Mouse (Mus musculus): Measurements from ENCODE around the gene Slc7a6. TPM values are rescaled to one million over a fixed set of nuclear protein-coding genes. Genes with fewer than 3 reads are reported as not detected.
A peak's percentile ranks its signal among the peaks of the same experiment; 100 is the strongest.

Gene Slc7a6
- polyA plus RNA-seq, 1 experiment from 2014 or later = 35.7 TPM

DNA sequence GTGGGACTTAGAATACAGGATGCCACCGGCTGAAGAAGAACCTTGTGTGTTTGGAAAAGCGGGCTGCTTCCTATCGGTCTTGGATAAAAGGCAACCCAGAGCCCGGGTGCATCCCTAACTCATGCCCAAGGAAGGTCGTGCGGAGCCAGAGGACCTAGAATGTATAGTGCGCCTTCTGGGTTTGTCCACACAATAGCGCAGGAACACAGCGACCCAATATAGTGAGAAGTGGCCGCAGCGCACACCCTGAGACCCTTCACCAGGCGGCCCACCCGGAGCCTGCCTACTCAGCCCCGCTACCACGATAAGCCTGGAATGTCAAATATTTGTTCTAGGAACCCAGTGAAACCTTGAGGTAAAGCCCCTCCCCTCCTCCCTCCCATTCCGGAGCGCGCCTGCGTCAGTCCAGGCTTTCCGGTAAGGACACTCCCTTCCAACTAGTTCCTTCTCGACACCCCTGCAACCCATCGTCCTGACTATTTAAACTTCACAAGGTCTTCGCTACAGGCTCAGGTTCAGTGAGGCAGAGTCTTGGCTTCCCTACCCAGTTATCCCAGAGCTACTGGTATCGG is 30.7 kb upstream of the Slc7a6 start:
- H3K36me3 ChIP-seq (ENCODE audit: control insufficient read depth, insufficient read depth, low read length) = no peaks in the 10 kb centered on the region
- no peaks in the 10 kb centered on the region for H3K9me3 ChIP-seq (ENCODE audit: control insufficient read depth, low read length)
- H3K4me1 ChIP-seq (ENCODE audit: control insufficient read depth, insufficient read depth, low read depth, low read length) = peaks cover 24% of the 10 kb centered on the region
- H3K4me2 ChIP-seq (ENCODE audit: low read length) = peak overlapping the region; percentile 93
- ATAC-seq = peak; percentile 41; the same call in 1 of the 2 replicates
- H3K27ac ChIP-seq (ENCODE audit: low read depth, low read length) = no peak overlapping the region
- WGBS = 1% methylated on average over 24 of the region's 24 CpGs
- H3K27me3 ChIP-seq (replicated peaks; ENCODE audit: control insufficient read depth, insufficient read depth, low read length) = peaks cover 50% of the 10 kb centered on the region
- peak overlapping the region; percentile 60 for H3K9ac ChIP-seq (ENCODE audit: low read depth, low read length)
- peak overlapping the region; percentile 52 for H3K4me3 ChIP-seq (ENCODE audit: low read length)

DNA sequence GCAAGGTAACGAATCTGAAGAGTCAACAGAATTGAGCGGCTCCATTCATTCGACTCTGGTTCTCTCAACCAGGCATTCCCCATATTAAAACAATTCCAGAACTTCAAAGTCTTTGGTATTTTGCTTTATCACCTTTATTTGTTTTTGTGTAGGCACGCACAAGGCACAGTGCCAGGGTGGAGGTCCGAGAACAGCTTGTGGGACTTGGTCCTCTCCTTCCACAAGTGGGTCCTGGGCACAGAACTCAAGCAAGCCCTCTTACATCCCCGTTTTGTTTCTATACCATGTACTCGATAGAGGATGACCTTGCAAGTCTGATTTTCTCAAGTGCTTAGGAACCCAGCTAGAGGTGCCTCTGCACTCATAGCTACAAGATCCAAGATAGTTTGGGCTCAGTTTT is 30.0 kb upstream of the Slc7a6 start:
- no peaks in the 10 kb centered on the region for H3K9me3 ChIP-seq (ENCODE audit: control insufficient read depth, low read length)
- peaks cover 24% of the 10 kb centered on the region for H3K4me1 ChIP-seq (ENCODE audit: control insufficient read depth, insufficient read depth, low read depth, low read length)
- H3K27me3 ChIP-seq (replicated peaks; ENCODE audit: control insufficient read depth, insufficient read depth, low read length) = peaks cover 44% of the 10 kb centered on the region
- H3K4me3 ChIP-seq (ENCODE audit: low read length) = peak overlapping the region; percentile 52
- H3K4me2 ChIP-seq (ENCODE audit: low read length) = peak overlapping the region; percentile 93
- H3K27ac ChIP-seq (ENCODE audit: low read depth, low read length) = no peak overlapping the region
- H3K36me3 ChIP-seq (ENCODE audit: control insufficient read depth, insufficient read depth, low read length) = no peaks in the 10 kb centered on the region
- H3K9ac ChIP-seq (ENCODE audit: low read depth, low read length) = peak overlapping the region; percentile 60
- no peak for ATAC-seq
- WGBS = 20% methylated on average over 7 of the region's 7 CpGs

DNA sequence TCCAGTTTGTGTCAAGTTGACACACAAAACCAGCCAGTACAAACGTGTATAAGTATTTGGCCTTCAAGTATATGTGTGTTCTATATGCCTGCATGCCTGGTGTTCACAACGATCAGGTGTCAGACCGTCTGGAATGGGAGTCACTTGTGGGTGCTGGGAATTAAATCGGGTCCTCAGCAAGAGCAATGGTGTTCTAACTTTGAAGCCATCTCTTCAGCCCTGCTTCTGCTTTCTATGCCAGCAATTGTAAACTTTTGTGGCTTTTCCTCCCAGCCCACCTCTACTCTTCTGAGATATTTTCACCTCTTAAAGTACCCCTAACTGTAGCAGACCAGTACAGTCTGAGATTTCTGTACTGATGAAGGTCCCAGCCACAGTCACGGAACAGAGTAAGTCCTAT is 28.5 kb upstream of the Slc7a6 start:
- H3K36me3 ChIP-seq (ENCODE audit: control insufficient read depth, insufficient read depth, low read length) = no peaks in the 10 kb centered on the region
- no peak overlapping the region for H3K9ac ChIP-seq (ENCODE audit: low read depth, low read length)
- WGBS = 69% methylated on average over 5 of the region's 5 CpGs
- peaks cover 24% of the 10 kb centered on the region for H3K4me1 ChIP-seq (ENCODE audit: control insufficient read depth, insufficient read depth, low read depth, low read length)
- ATAC-seq = no peak
- no peak overlapping the region for H3K27ac ChIP-seq (ENCODE audit: low read depth, low read length)
- no peaks in the 10 kb centered on the region for H3K9me3 ChIP-seq (ENCODE audit: control insufficient read depth, low read length)
- H3K4me3 ChIP-seq (ENCODE audit: low read length) = no peak overlapping the region
- peaks cover 29% of the 10 kb centered on the region for H3K27me3 ChIP-seq (replicated peaks; ENCODE audit: control insufficient read depth, insufficient read depth, low read length)
- H3K4me2 ChIP-seq (ENCODE audit: low read length) = no peak overlapping the region

DNA sequence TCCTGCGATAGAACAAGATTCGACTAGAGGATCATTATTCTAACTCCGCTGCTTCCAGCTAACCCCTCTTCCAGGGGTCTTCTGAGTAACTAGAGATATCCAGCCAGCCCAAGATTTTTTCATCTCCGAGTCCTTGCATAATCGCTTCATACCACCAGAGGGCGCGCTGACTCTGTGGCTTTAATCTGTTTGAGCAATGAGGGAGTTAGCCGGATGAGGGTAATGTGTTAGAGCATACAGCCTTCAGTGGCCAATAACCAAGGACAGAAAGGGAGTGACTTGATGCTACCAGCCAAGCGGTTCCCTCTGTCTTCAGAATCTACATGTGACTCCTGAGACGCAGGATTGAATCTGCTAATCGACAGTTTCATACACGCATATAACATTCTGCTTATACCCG is 27.9 kb upstream of the Slc7a6 start:
- Histone ChIP-seq H3K4me1 (ENCODE audit: control insufficient read depth, insufficient read depth, low read depth, low read length) (peaks cover 21% of the 10 kb centered on the region), H3K27ac (ENCODE audit: low read depth, low read length) (no peak overlapping the region), H3K9ac (ENCODE audit: low read depth, low read length) (no peak overlapping the region), H3K27me3 (replicated peaks; ENCODE audit: control insufficient read depth, insufficient read depth, low read length) (peaks cover 23% of the 10 kb centered on the region), H3K36me3 (ENCODE audit: control insufficient read depth, insufficient read depth, low read length) (no peaks in the 10 kb centered on the region), H3K4me3 (ENCODE audit: low read length) (no peak overlapping the region), H3K9me3 (ENCODE audit: control insufficient read depth, low read length) (no peaks in the 10 kb centered on the region), H3K4me2 (ENCODE audit: low read length) (no peak overlapping the region)
- ATAC-seq = peak; percentile 64
- 15% methylated on average over 13 of the region's 13 CpGs for WGBS

DNA sequence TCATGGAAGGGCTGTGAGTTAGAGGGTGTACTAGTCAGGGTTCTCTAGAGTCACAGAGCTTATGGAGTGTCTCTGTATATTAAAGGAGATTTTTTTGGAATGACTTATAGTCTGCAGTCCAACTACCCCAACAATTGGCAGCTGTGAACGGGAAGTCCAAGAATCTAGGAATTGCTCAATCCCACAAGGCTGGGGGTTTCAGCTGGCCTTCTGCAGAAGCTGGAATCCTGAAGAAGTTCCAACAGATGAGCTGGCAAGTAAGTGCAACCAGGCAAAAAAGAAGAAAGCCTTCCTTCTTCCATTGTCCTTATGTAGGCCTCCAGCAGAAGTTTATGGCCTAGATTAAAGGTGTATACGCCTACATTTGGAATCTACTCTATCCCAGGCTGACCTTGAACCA is 23.3 kb upstream of the Slc7a6 start:
- Histone ChIP-seq H3K36me3 (ENCODE audit: control insufficient read depth, insufficient read depth, low read length) (no peaks in the 10 kb centered on the region), H3K9ac (ENCODE audit: low read depth, low read length) (no peak overlapping the region), H3K4me2 (ENCODE audit: low read length) (no peak overlapping the region), H3K4me3 (ENCODE audit: low read length) (no peak overlapping the region), H3K27me3 (replicated peaks; ENCODE audit: control insufficient read depth, insufficient read depth, low read length) (no peaks in the 10 kb centered on the region), H3K9me3 (ENCODE audit: control insufficient read depth, low read length) (no peaks in the 10 kb centered on the region), H3K27ac (ENCODE audit: low read depth, low read length) (no peak overlapping the region), H3K4me1 (ENCODE audit: control insufficient read depth, insufficient read depth, low read depth, low read length) (no peaks in the 10 kb centered on the region)
- ATAC-seq = no peak
- 83% methylated on average over 2 of the region's 2 CpGs for WGBS

DNA sequence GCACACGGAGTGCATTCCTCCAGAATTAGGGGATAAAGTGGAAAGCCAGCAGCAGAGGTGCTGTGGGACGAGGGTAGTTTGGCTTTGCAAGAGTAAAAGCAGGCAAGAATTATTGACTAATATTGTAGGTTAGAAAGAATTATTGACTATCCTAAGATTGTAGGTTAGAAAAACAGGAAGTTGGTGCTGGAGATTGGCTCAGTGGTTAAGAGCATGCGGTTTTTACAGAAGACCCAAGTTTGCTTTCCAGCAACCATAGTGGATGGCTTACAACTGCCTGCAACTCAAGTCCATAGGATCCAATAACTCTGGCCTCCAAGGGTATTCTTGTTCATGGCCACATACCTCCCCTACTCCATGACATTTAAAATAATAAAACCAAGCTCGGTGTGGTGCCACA is 22.6 kb upstream of the Slc7a6 start:
- Histone ChIP-seq H3K4me2 (ENCODE audit: low read length) (no peak overlapping the region), H3K9me3 (ENCODE audit: control insufficient read depth, low read length) (no peaks in the 10 kb centered on the region), H3K4me1 (ENCODE audit: control insufficient read depth, insufficient read depth, low read depth, low read length) (peaks cover 5% of the 10 kb centered on the region), H3K9ac (ENCODE audit: low read depth, low read length) (no peak overlapping the region), H3K4me3 (ENCODE audit: low read length) (no peak overlapping the region), H3K27me3 (replicated peaks; ENCODE audit: control insufficient read depth, insufficient read depth, low read length) (no peaks in the 10 kb centered on the region), H3K36me3 (ENCODE audit: control insufficient read depth, insufficient read depth, low read length) (no peaks in the 10 kb centered on the region), H3K27ac (ENCODE audit: low read depth, low read length) (no peak overlapping the region)
- WGBS = 90% methylated on average over 4 of the region's 4 CpGs
- no peak for ATAC-seq

DNA sequence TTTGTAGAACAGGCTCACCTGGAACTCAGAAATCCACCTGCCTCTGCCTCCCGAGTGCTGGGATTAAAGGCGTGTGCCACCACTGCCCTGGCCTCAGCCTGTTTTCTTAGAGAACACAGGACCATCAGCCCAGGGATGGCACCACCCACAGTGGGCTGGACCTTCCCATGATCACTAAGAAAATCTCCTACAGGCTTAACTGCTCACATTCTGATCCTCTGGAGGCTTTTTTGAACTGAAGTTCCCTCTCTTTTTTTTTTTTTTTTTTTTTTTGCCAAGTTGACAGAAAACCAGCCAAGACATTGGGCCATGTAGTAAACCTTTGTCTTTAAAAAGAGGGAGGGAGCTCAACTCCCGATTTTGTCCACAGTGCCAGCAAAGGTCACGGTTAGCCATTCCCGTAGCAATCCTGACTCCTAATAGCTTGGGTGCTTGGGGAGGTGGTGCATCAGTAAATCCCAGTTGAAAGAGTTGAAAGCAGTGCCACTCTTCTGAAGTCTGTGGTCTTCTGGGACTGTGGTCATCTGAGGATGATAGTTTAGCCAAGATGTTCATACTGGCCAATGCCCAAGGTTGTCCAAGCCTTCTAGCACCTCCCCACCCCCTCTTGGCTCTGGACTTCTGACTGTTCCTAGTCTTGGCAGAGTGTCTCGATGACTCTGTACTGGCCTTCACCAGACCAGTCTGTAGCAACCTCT is 20.6 kb upstream of the Slc7a6 start:
- WGBS = 80% methylated on average over 6 of the region's 6 CpGs
- no peak for ATAC-seq
- Histone ChIP-seq H3K4me1 (ENCODE audit: control insufficient read depth, insufficient read depth, low read depth, low read length) (peaks cover 7% of the 10 kb centered on the region), H3K36me3 (ENCODE audit: control insufficient read depth, insufficient read depth, low read length) (no peaks in the 10 kb centered on the region), H3K27ac (ENCODE audit: low read depth, low read length) (no peak overlapping the region), H3K4me2 (ENCODE audit: low read length) (no peak overlapping the region), H3K27me3 (replicated peaks; ENCODE audit: control insufficient read depth, insufficient read depth, low read length) (no peaks in the 10 kb centered on the region), H3K9me3 (ENCODE audit: control insufficient read depth, low read length) (no peaks in the 10 kb centered on the region), H3K9ac (ENCODE audit: low read depth, low read length) (no peak overlapping the region), H3K4me3 (ENCODE audit: low read length) (no peak overlapping the region)

DNA sequence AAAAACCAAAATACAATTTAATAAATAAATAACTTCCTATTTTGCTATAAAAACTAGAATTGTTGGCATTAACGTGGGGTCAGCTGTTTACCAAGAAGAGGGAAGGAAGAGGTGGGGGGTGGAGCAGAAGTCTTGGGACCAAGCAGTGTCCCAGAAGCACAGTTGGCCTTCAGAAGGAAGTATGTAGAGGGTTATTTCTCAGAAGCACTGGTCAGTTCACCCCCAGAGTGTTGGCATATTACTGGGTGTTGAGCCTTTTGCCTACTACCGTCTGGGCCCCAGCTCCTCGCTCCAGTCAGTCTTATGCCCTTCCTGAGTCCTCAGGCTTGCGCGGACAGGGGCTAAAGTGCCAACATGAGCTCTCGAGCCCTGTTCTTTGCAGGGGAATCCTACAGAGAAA is 19.6 kb upstream of the Slc7a6 start:
- Histone ChIP-seq H3K4me2 (ENCODE audit: low read length) (no peak overlapping the region), H3K9me3 (ENCODE audit: control insufficient read depth, low read length) (no peaks in the 10 kb centered on the region), H3K27me3 (replicated peaks; ENCODE audit: control insufficient read depth, insufficient read depth, low read length) (no peaks in the 10 kb centered on the region), H3K4me3 (ENCODE audit: low read length) (no peak overlapping the region), H3K9ac (ENCODE audit: low read depth, low read length) (no peak overlapping the region), H3K4me1 (ENCODE audit: control insufficient read depth, insufficient read depth, low read depth, low read length) (peaks cover 7% of the 10 kb centered on the region), H3K27ac (ENCODE audit: low read depth, low read length) (no peak overlapping the region), H3K36me3 (ENCODE audit: control insufficient read depth, insufficient read depth, low read length) (no peaks in the 10 kb centered on the region)
- no peak for ATAC-seq
- 87% methylated on average over 6 of the region's 6 CpGs for WGBS

DNA sequence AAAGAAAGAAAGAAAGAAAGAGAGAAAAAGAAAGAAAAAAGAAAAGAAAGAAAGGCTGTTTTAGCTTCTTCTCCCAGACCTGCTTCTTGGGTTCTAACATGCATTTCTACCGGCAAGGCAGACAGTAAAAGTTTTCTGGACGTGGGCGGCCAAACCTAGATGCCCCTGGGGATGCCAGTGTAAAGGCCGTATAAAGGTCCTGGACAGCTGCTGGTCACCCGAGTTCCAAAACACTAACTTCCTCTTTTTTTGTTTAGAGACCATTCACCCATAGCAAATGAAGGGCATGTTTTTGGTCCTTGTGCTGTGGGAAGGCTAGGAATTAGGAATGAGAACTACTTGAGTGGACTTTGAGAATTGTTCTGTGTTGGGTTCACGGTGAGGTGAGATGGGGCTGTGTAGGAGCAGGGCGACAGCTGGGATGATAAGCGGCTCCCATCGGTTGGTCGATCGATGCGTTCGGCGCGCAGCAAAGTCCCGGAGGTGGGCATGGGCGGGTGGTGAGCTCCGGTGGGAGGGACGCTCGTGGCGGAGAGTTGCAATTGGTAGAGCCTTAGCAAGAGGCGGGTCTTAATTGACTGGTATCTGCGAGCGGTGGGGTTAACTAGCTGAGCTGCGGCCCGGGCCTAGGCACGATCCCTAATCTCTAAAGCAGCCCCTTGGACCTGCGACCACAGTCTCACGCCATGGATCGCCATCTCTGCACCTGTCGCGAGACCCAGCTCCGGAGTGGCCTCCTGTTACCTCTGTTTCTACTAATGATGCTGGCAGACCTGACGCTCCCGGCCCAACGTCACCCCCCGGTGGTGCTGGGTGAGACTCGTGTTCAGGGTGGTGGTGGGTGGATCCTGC is 18.6 kb upstream of the Slc7a6 start, which contains the start of gene Pla2g15:
Gene Pla2g15, plus strand, starts transcription at position 599 of the 852 bp plus-strand sequence.
- WGBS = 2% methylated on average over 38 of the region's 38 CpGs

More for the DNA sequence above, 18.6 kb upstream of the Slc7a6 start, which contains the start of gene Pla2g15:
- ATAC-seq = peak; percentile 99
- H3K27me3 ChIP-seq (replicated peaks; ENCODE audit: control insufficient read depth, insufficient read depth, low read length) = no peaks in the 10 kb centered on the region
- H3K9ac ChIP-seq (ENCODE audit: low read depth, low read length) = peak within 1 kb of the TSS; percentile 87
- peak within 1 kb of the TSS; percentile 61; the same call in 1 of the 2 replicates for H3K27ac ChIP-seq (ENCODE audit: low read depth, low read length)
- H3K4me2 ChIP-seq (ENCODE audit: low read length) = peak within 1 kb of the TSS; percentile 72
- H3K36me3 ChIP-seq (ENCODE audit: control insufficient read depth, insufficient read depth, low read length) = no peaks in the 10 kb centered on the region
- peaks cover 7% of the 10 kb centered on the region for H3K4me1 ChIP-seq (ENCODE audit: control insufficient read depth, insufficient read depth, low read depth, low read length)
- no peaks in the 10 kb centered on the region for H3K9me3 ChIP-seq (ENCODE audit: control insufficient read depth, low read length)
- H3K4me3 ChIP-seq (ENCODE audit: low read length) = peak within 1 kb of the TSS; percentile 78

All from hindbrain, embryonic 16.5 days (tissue).